In genomic region chr7:4145552-4146190, GRCm38 (mm10) we compare ENCODE assay signal across 8 mouse cellular contexts. TPM values are rescaled to one million over a fixed set of nuclear protein-coding genes. Genes with fewer than 3 reads are reported as not detected.
DNase-seq lines count a peak whose midpoint lies in the region; ATAC-seq lines count a peak whose summit lies in the region.

No protein-coding gene starts in this region.

- peaks cover under 1% of the 10 kb centered on the region; the same call in 1 of the 2 replicates for H3K27me3 ChIP-seq in heart, embryonic 11.5 days (ENCODE audit: control insufficient read depth, insufficient read depth, low read length)

- H3K9me3 ChIP-seq in heart, embryonic 11.5 days (replicated peaks; ENCODE audit: control insufficient read depth, low read length): no peaks in the 10 kb centered on the region

- no peak for ATAC-seq in heart, embryonic 11.5 days (replicated peaks; ENCODE audit: insufficient number of reproducible peaks, low FRiP score, low TSS enrichment)
- ATAC-seq in inflammation-experienced regulatory T-cells, adult 6 months: no peak

- H3K4me2 ChIP-seq in heart, embryonic 11.5 days: no peak overlapping the region

- H3K36me3 ChIP-seq in heart, embryonic 11.5 days (ENCODE audit: control insufficient read depth, insufficient read depth, low read length): peaks cover 55% of the 10 kb centered on the region

- DNase-seq in heart, adult 11 months: peak; percentile 92
- DNase-seq in urinary bladder, postnatal 14 days (ENCODE audit: low spot score): peak; percentile 48
- DNase-seq in urinary bladder, postnatal 10 days (ENCODE audit: low spot score): no peak
- DNase-seq in cerebellum, postnatal 10 days: peak; percentile 75 to 80
- DNase-seq in kidney, postnatal 14 days: peak; percentile 66
- DNase-seq in natural killer cell, adult 2 months (ENCODE audit: low spot score in 2 of 2): peak; percentile 47 to 52

- H3K27ac ChIP-seq in heart, embryonic 11.5 days (ENCODE audit: low read depth, low read length): no peak overlapping the region

- 69% methylated on average over 6 of the region's 6 CpGs for WGBS in heart, embryonic 11.5 days (ENCODE audit: insufficient replicate concordance)

- H3K4me1 ChIP-seq in heart, embryonic 11.5 days (ENCODE audit: control insufficient read depth, insufficient read depth, low read length): peaks cover 6% of the 10 kb centered on the region; the same call in 1 of the 2 replicates

- no peak overlapping the region for H3K9ac ChIP-seq in heart, embryonic 11.5 days (ENCODE audit: low read depth, low read length)

- no peak overlapping the region for H3K4me3 ChIP-seq in heart, embryonic 11.5 days (ENCODE audit: low read depth, low read length)

RNA-seq across cellular contexts. Expression of gene Leng9, which starts 4.5 kb away (rescaled TPM):
- 1.4 TPM in 2 replicates for polyA plus RNA-seq in heart, embryonic 11.5 days (2014; fragmentation: Nextera tagmentation; extraction: Ambion mirVana)
- 1 to 10 TPM; 6.3 to 9.5 (median 7.2) TPM for polyA plus RNA-seq in inflammation-experienced regulatory T-cells, adult 6 months (2017; shearing (Covaris generic))

RNA-seq across cellular contexts. Expression of gene Leng8, which starts 8.8 kb away (rescaled TPM):
- polyA plus RNA-seq in heart, embryonic 11.5 days (2014; fragmentation: Nextera tagmentation; extraction: Ambion mirVana): 42.1 and 42.6 TPM in 2 replicates
- 10 to 100 TPM; 22.6 to 40.2 (median 24.9) TPM for polyA plus RNA-seq in inflammation-experienced regulatory T-cells, adult 6 months (2017; shearing (Covaris generic))

RNA-seq across cellular contexts. Expression of gene Cdc42ep5, which starts 19.0 kb away (rescaled TPM):
- polyA plus RNA-seq in heart, embryonic 11.5 days (2014; fragmentation: Nextera tagmentation; extraction: Ambion mirVana): 27.9 and 32.1 TPM in 2 replicates
- not detected for polyA plus RNA-seq in inflammation-experienced regulatory T-cells, adult 6 months (2017; shearing (Covaris generic))

RNA-seq across cellular contexts. Expression of gene Ttyh1, which starts 26.5 kb away (rescaled TPM):
- 0.70 and 0.87 TPM in 2 replicates for polyA plus RNA-seq in heart, embryonic 11.5 days (2014; fragmentation: Nextera tagmentation; extraction: Ambion mirVana)
- polyA plus RNA-seq in inflammation-experienced regulatory T-cells, adult 6 months (2017; shearing (Covaris generic)): under 1 TPM; 0.47 to 0.95 (median 0.62) TPM

Comparison
In these comparisons a context has a peak if more than half of its experiments do, and no peak if none do; other contexts are left out.
1. RNA of gene Cdc42ep5, which starts 19.0 kb away (polyA plus RNA-seq): 27.9 to 32.1 TPM in heart, embryonic 11.5 days; not detected in inflammation-experienced regulatory T-cells, adult 6 months; every median in the first group is over 10 times any median in the second.